ENCODE assay signal across 13 mouse cellular contexts in the genomic region with DNA sequence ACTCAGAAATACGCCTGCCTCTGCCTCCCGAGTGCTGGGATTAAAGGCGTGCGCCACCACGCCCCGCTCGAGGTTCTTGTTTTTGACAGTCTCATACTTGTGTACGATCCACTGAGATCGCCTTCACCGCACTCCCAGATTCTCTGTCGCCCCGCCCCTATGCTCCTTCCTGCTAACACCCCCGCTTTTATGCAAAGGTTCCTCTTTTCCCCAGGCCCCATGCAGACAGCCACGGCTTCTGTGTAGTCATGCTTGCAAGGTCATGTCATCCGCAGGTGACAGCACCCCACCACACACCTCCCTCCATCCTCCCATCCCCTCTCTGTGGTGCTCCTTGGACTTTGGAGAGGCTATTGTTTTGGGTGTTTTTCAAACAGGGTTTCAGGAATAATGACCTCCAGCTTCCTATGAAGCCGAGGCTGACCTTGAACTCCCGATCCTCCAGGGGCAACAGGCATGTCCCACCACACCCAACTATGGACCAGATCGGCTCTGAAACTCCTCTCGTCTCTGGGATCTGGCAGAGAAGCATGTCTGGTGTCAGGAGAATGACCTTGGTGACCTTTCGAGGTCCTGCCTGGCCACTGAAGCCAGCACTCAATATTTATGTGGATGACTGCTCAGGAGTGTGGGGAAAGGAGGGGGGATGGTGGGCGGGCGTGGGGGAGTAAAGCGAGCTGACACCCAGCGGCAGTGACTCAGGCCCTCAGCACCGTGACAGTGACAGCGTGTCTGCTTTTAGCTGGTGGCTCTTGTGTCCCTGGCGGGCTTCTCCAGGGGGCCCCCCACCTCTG. TPM values are rescaled to one million over a fixed set of nuclear protein-coding genes. Genes with fewer than 3 reads are reported as not detected.
DNase-seq lines count a peak whose midpoint lies in the region; ATAC-seq lines count a peak whose summit lies in the region.
"Had no signal": no experiment of that assay in that cellular context is flagged by ENCODE, and none has a peak within 500 bp of the region (broad histone marks: within the 10 kb centered on the region; RNA-seq: fewer than 3 reads in every experiment).

No protein-coding gene starts in this region.

- H3K36me3 ChIP-seq in kidney, embryonic 14.5 days (ENCODE audit: control insufficient read depth, insufficient read depth, low read length): no peaks in the 10 kb centered on the region
- H3K36me3 ChIP-seq: liver, embryonic 13.5 days had no signal

- H3K9me3 ChIP-seq in kidney, embryonic 14.5 days (ENCODE audit: control insufficient read depth, low read length): no peaks in the 10 kb centered on the region
- H3K9me3 ChIP-seq: liver, embryonic 13.5 days had no signal

- DNase-seq in kidney, adult 18-20 months: no peak
- DNase-seq in lung, postnatal 36 days: peak; percentile 56
- DNase-seq in left cerebral cortex, postnatal 4 days: no peak
- no peak for DNase-seq in T-cell, adult 2 months (ENCODE audit: low spot score)
- DNase-seq in gastrocnemius, adult 8-10 months (ENCODE audit: low spot score in 2 of 2): no peak
- DNase-seq: liver, embryonic 13.5 days had no signal

- no peak overlapping the region for H3K27ac ChIP-seq in kidney, embryonic 14.5 days (ENCODE audit: low read depth, low read length)
- H3K27ac ChIP-seq: liver, embryonic 13.5 days had no signal

- peak; percentile 36; the same call in 1 of the 2 replicates for ATAC-seq in kidney, embryonic 14.5 days (ENCODE audit: low FRiP score, low TSS enrichment)
- ATAC-seq in CD4-positive, CD25-positive, alpha-beta regulatory T cell, adult 4 months: peak; percentile 45
- ATAC-seq in common myeloid progenitor, adult 5-6 weeks (replicated peaks; ENCODE audit: low read depth, poor library complexity, severe bottlenecking): peak; percentile 98
- ATAC-seq: hindbrain, embryonic 16.5 days; Patski had no signal

- intact Hi-C loops in left cerebral cortex, postnatal 4 days (cut with DNase I): no loop called here

- H3K4me3 ChIP-seq in kidney, embryonic 14.5 days (ENCODE audit: low read length): no peak overlapping the region
- H3K4me3 ChIP-seq: liver, embryonic 13.5 days had no signal

- peaks cover 15% of the 10 kb centered on the region for H3K4me1 ChIP-seq in kidney, embryonic 14.5 days (ENCODE audit: control insufficient read depth, insufficient read depth, low read length)

- peak overlapping the region; percentile 40 for H3K9ac ChIP-seq in kidney, embryonic 14.5 days (ENCODE audit: low read depth, low read length)
- H3K9ac ChIP-seq: liver, embryonic 13.5 days had no signal

- WGBS in kidney, embryonic 14.5 days: 49% methylated on average over 27 of the region's 27 CpGs

- no peaks in the 10 kb centered on the region for H3K27me3 ChIP-seq in kidney, embryonic 14.5 days (ENCODE audit: control insufficient read depth, insufficient read depth, low read length)
- H3K27me3 ChIP-seq: Patski had no signal

- H3K4me2 ChIP-seq in kidney, embryonic 14.5 days (replicated peaks; ENCODE audit: low read depth, low read length): no peak overlapping the region
- H3K4me2 ChIP-seq: liver, embryonic 13.5 days had no signal

RNA-seq across cellular contexts. Expression of gene Hspb7, which starts 1.0 kb away (rescaled TPM):
- 0.09 TPM in 1 of 2 replicates, not detected in the other for polyA plus RNA-seq in kidney, embryonic 14.5 days (2014; fragmentation: Nextera tagmentation; extraction: Ambion mirVana)
- not detected for polyA plus RNA-seq in CD4-positive, CD25-positive, alpha-beta regulatory T cell, adult 4 months (2017; shearing (Covaris generic))
- not detected in 2 replicates for total RNA-seq in common myeloid progenitor, adult 5-6 weeks (2017)
- not detected for total RNA-seq in left cerebral cortex, postnatal 4 days (2021)
- total RNA-seq in gastrocnemius, adult 8-10 months (2022): 100 to 1,000 TPM; 243 to 314 (median 275) TPM

RNA-seq across cellular contexts. Expression of gene Clcnkb, which starts 3.8 kb away (rescaled TPM):
- 3.6 and 6.0 TPM in 2 replicates for polyA plus RNA-seq in kidney, embryonic 14.5 days (2014; fragmentation: Nextera tagmentation; extraction: Ambion mirVana)
- not detected for polyA plus RNA-seq in CD4-positive, CD25-positive, alpha-beta regulatory T cell, adult 4 months (2017; shearing (Covaris generic))
- not detected in 2 replicates for total RNA-seq in common myeloid progenitor, adult 5-6 weeks (2017)
- total RNA-seq in left cerebral cortex, postnatal 4 days (2021): not detected
- under 1 TPM in 2 of 4 experiments, not detected in 2; 0.11 to 0.58 TPM for total RNA-seq in gastrocnemius, adult 8-10 months (2022)
- polyA plus RNA-seq: embryonic facial prominence, embryonic 14.5 days; hindbrain, embryonic 16.5 days; liver, embryonic 13.5 days; neural tube, embryonic 14.5 days had no signal

RNA-seq across cellular contexts. Expression of gene Srarp, which starts 16.3 kb away (rescaled TPM):
- not detected in 2 replicates for polyA plus RNA-seq in kidney, embryonic 14.5 days (2014; fragmentation: Nextera tagmentation; extraction: Ambion mirVana)
- not detected for polyA plus RNA-seq in CD4-positive, CD25-positive, alpha-beta regulatory T cell, adult 4 months (2017; shearing (Covaris generic))
- total RNA-seq in common myeloid progenitor, adult 5-6 weeks (2017): not detected in 2 replicates
- 1 to 10 TPM; 1.5 to 1.8 TPM for total RNA-seq in left cerebral cortex, postnatal 4 days (2021)
- total RNA-seq in gastrocnemius, adult 8-10 months (2022): under 1 TPM in 3 of 4 experiments, not detected in 1; 0.32 to 0.54 (median 0.36) TPM
- polyA plus RNA-seq: embryonic facial prominence, embryonic 14.5 days; liver, embryonic 13.5 days had no signal

RNA-seq across cellular contexts. Expression of gene Clcnka, which starts 21.1 kb away (rescaled TPM):
- 2.0 and 3.9 TPM in 2 replicates for polyA plus RNA-seq in kidney, embryonic 14.5 days (2014; fragmentation: Nextera tagmentation; extraction: Ambion mirVana)
- not detected for polyA plus RNA-seq in CD4-positive, CD25-positive, alpha-beta regulatory T cell, adult 4 months (2017; shearing (Covaris generic))
- total RNA-seq in common myeloid progenitor, adult 5-6 weeks (2017): not detected in 2 replicates
- under 1 TPM in 1 of 2 experiments, not detected in 1; 0.60 TPM for total RNA-seq in left cerebral cortex, postnatal 4 days (2021)
- not detected for total RNA-seq in gastrocnemius, adult 8-10 months (2022)
- polyA plus RNA-seq: liver, embryonic 13.5 days had no signal

RNA-seq across cellular contexts. Expression of gene Zbtb17, which starts 24.9 kb away (rescaled TPM):
- polyA plus RNA-seq in kidney, embryonic 14.5 days (2014; fragmentation: Nextera tagmentation; extraction: Ambion mirVana): 28.0 and 37.3 TPM in 2 replicates
- polyA plus RNA-seq in CD4-positive, CD25-positive, alpha-beta regulatory T cell, adult 4 months (2017; shearing (Covaris generic)): 10 to 100 TPM; 14.2 to 21.5 TPM
- 15.0 and 19.4 TPM in 2 replicates for total RNA-seq in common myeloid progenitor, adult 5-6 weeks (2017)
- total RNA-seq in left cerebral cortex, postnatal 4 days (2021): 10 to 100 TPM; 32.7 to 35.3 TPM
- total RNA-seq in gastrocnemius, adult 8-10 months (2022): 10 to 100 TPM; 30.2 to 38.3 (median 33.0) TPM

Comparison
In these comparisons a context has a peak if more than half of its experiments do, and no peak if none do; other contexts are left out.
1. ATAC-seq: peak in every context shown above with its lines; median percentile 98 in common myeloid progenitor, adult 5-6 weeks; 45 in CD4-positive, CD25-positive, alpha-beta regulatory T cell, adult 4 months; 36 in kidney, embryonic 14.5 days.
2. RNA of gene Hspb7, which starts 1.0 kb away (total RNA-seq): 243 to 314 TPM in gastrocnemius, adult 8-10 months; not detected in common myeloid progenitor, adult 5-6 weeks and not detected in left cerebral cortex, postnatal 4 days; every median in the first group is over 100 times any median in the second.